Mouse (Mus musculus): ENCODE measurements around the gene Atp2b1.

DNA sequence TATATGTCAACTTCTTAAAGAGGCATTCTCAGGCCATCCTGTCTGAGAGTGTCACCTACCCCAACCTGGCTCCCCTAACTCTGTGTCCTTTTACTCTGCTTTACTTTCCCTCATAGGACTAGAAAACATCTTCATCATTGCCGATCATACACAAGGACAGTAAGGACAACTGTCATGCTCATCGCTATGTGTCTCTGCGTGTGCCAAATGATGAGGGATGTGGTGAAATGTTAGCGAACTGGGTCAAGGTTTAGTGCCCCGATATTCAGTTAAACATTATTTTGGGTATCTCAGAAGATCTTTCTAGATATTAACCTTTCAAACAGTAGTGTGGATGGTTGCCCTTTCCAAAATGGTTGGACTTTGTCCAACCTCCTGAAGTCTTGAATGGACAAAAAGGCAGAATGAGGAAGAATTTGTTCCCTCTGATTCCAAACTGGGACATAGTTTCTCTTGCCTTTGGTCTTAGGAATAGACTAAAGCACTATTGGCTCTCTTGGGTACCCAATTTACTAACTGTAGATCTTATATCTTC, 47.3 kb upstream of the Atp2b1 start:
- TF ChIP-seq E2F4 (IDR thresholded peaks at IDR 0.05; ENCODE audit: insufficient read depth): no peak
- TF ChIP-seq TCF12 (IDR thresholded peaks at IDR 0.05; ENCODE audit: insufficient read depth, poor library complexity, severe bottlenecking): no peak
- no peak for TF ChIP-seq POLR2A (IDR thresholded peaks at IDR 0.05; ENCODE audit: insufficient read length, low read depth)
- no peak for TF ChIP-seq MAX (IDR thresholded peaks at IDR 0.05; ENCODE audit: low read depth)
- no peak for TF ChIP-seq USF1 (IDR thresholded peaks at IDR 0.05; ENCODE audit: low read depth)
- no peak for TF ChIP-seq MYOD1 (IDR thresholded peaks at IDR 0.05; ENCODE audit: control insufficient read depth in 1 of 3, insufficient read length in 2 of 3, low read depth in 2 of 3)
